Mouse (Mus musculus): ENCODE results near the gene Gm5039.
"Not testable (repeated sequence)": the region's sequence is repeated elsewhere in the genome, so short reads cannot be mapped to it uniquely, and the experiment has no call there.

DNA sequence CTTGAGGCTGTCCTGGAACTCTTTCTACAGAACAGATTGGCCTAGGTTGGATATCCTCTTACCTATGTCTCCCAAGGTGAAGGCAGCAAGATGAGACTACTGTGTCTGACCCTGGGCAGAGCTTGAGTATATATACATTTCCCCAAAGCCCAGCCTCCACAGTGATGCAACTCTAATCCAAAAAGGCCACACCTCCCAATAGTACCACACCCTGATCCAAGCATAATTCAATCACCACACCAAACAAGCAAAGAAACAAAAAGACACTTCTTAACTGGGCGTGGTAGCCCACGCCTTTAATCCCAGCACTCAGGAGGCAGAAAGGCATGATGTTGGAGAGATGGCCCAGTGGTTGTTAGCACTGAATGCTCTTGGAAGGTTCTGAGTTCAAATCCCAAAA lies at the start of gene Gm5039:
- TF ChIP-seq CTCF, EP300 (IDR thresholded peaks at IDR 0.05): not testable (repeated sequence)

Data from lung, postnatal 0 days (tissue).